Mouse (Mus musculus) liver, postnatal 0 days (tissue): ENCODE results near the gene Lrmda.

Experiments
- CTCF ChIP-seq: sonication (generic); IDR thresholded peaks from 2 replicates; pipeline ENCODE4 v1.5.1; 2016; ENCODE audit warnings: antibody characterized with exemption, low read depth
- EP300 ChIP-seq: IDR thresholded peaks from 2 replicates; pipeline ENCODE4 v1.6.1; 2016; ENCODE audit warnings: antibody characterized with exemption, low read depth, mild to moderate bottlenecking

DNA sequence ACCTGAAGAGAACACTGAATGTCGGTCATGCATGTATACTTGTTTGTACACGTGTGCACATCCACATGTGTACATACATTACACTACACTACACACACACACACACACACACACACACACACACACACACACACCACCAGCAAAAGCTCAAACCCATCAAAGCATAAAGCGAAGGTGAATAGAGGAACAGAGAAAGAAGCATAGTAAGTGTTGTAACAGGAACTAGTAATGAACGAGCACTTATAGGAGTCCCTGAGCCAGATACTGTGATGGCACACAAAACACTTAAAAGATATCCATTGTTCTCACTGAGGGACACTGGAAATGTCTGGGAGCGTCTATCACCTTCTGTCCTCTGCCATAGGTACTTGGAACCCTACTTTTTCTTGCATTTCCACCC is 5.2 kb upstream of the Lrmda start:
- no peak for TF ChIP-seq CTCF
- no peak for TF ChIP-seq EP300
